Comparison of ENCODE assay signal across 11 mouse cellular contexts in genomic region chr13:97223856-97224255, GRCm38 (mm10).
"Had no signal": no experiment of that assay in that cellular context is flagged by ENCODE, and none has a peak within 500 bp of the region (broad histone marks: within the 10 kb centered on the region; RNA-seq: fewer than 3 reads in every experiment).

No protein-coding gene starts in this region.

- ATAC-seq: midbrain, embryonic 16.5 days had no signal

- H3K9me3 ChIP-seq: midbrain, embryonic 12.5 days; neural tube, embryonic 13.5 days; stomach, embryonic 15.5 days had no signal

- H3K36me3 ChIP-seq: limb, embryonic 13.5 days; midbrain, embryonic 12.5 days; neural tube, embryonic 13.5 days; stomach, embryonic 15.5 days had no signal

- H3K27ac ChIP-seq: limb, embryonic 13.5 days; midbrain, embryonic 12.5 days; neural tube, embryonic 13.5 days; stomach, embryonic 15.5 days had no signal

- H3K4me1 ChIP-seq: midbrain, embryonic 12.5 days had no signal

- H3K27me3 ChIP-seq: limb, embryonic 13.5 days; midbrain, embryonic 12.5 days; neural tube, embryonic 13.5 days; stomach, embryonic 15.5 days had no signal

- DNase-seq: layer of hippocampus, adult 9-11 months; layer of hippocampus, postnatal 36 days; lung, adult 18-20 months; right cerebral cortex, postnatal 14 days; thymus, adult 2 months; thymus, postnatal 36 days had no signal

- H3K4me3 ChIP-seq: limb, embryonic 13.5 days; midbrain, embryonic 12.5 days; neural tube, embryonic 13.5 days; stomach, embryonic 15.5 days had no signal

- H3K4me2 ChIP-seq: limb, embryonic 13.5 days; midbrain, embryonic 12.5 days; neural tube, embryonic 13.5 days; stomach, embryonic 15.5 days had no signal

- H3K9ac ChIP-seq: limb, embryonic 13.5 days; midbrain, embryonic 12.5 days; neural tube, embryonic 13.5 days; stomach, embryonic 15.5 days had no signal
